Mouse (Mus musculus) ES-E14 (cell line): ENCODE measurements around the gene Msn.

Experiments used
- CHD2 ChIP-seq: IDR thresholded peaks from 2 replicates; pipeline ENCODE4 v1.6.1; 2014; ENCODE audit warnings: mild to moderate bottlenecking, low read depth, low read length, inconsistent platforms
- ZNF384 ChIP-seq: IDR thresholded peaks from 2 replicates; pipeline ENCODE4 v1.6.1; 2012; ENCODE audit warnings: low read depth, low read length, inconsistent platforms

- TF ChIP-seq CHD2 (no peak), ZNF384 (no peak)
These were observed 43.0 kb upstream of the Msn start for GRCm38 (mm10) chrX:96052798-96053197.
